In genomic region chr9:75020561-75020960, GRCm38 (mm10) we compare ENCODE assay signal across 26 mouse cellular contexts.
"Had no signal": no experiment of that assay in that cellular context is flagged by ENCODE, and none has a peak within 500 bp of the region (broad histone marks: within the 10 kb centered on the region; RNA-seq: fewer than 3 reads in every experiment).

No protein-coding gene starts in this region.

- H3K9me3 ChIP-seq: limb, embryonic 10.5 days; limb, embryonic 13.5 days; liver, embryonic 12.5 days; liver, embryonic 15.5 days; lung, embryonic 15.5 days; megakaryocyte, embryonic 14.5 days; midbrain, embryonic 10.5 days; midbrain, embryonic 13.5 days; neural tube, embryonic 12.5 days; neural tube, embryonic 15.5 days; stomach, embryonic 15.5 days had no signal

- H3K27ac ChIP-seq: kidney, postnatal 0 days; layer of hippocampus, adult 2 months; limb, embryonic 10.5 days; limb, embryonic 13.5 days; liver, embryonic 12.5 days; liver, embryonic 15.5 days; lung, embryonic 15.5 days; midbrain, embryonic 10.5 days; midbrain, embryonic 13.5 days; neural tube, embryonic 12.5 days; neural tube, embryonic 15.5 days; stomach, embryonic 15.5 days had no signal

- H3K4me2 ChIP-seq: limb, embryonic 13.5 days; liver, embryonic 12.5 days; liver, embryonic 15.5 days; lung, embryonic 15.5 days; midbrain, embryonic 13.5 days; neural tube, embryonic 12.5 days; neural tube, embryonic 15.5 days; stomach, embryonic 15.5 days had no signal

- H3K4me3 ChIP-seq: layer of hippocampus, adult 2 months; limb, embryonic 10.5 days; limb, embryonic 13.5 days; liver, embryonic 12.5 days; liver, embryonic 15.5 days; lung, embryonic 15.5 days; megakaryocyte, embryonic 14.5 days; midbrain, embryonic 10.5 days; midbrain, embryonic 13.5 days; neural tube, embryonic 12.5 days; neural tube, embryonic 15.5 days; stomach, embryonic 15.5 days had no signal

- DNase-seq: kidney, postnatal 25 days; layer of hippocampus, adult 9-11 months; liver; lung, adult 18-20 months; lung, postnatal 10 days; lung, postnatal 36 days; retina, postnatal 1 day; right cerebral cortex, postnatal 25 days; spleen, adult 18-20 months; thymus, adult 2 months; thymus, postnatal 14 days; thymus, postnatal 4 days had no signal

- H3K4me1 ChIP-seq: limb, embryonic 10.5 days; limb, embryonic 13.5 days; lung, embryonic 15.5 days; midbrain, embryonic 13.5 days; neural tube, embryonic 12.5 days; neural tube, embryonic 15.5 days had no signal

- H3K27me3 ChIP-seq: limb, embryonic 13.5 days; liver, embryonic 12.5 days; liver, embryonic 15.5 days; lung, embryonic 15.5 days; megakaryocyte, embryonic 14.5 days; midbrain, embryonic 13.5 days; neural tube, embryonic 12.5 days; neural tube, embryonic 15.5 days; stomach, embryonic 15.5 days had no signal

- H3K36me3 ChIP-seq: liver, embryonic 15.5 days had no signal

- ATAC-seq: liver, embryonic 12.5 days; midbrain, embryonic 13.5 days; midbrain, embryonic 16.5 days had no signal
